Mouse (Mus musculus) liver, postnatal 0 days (tissue): ENCODE results near the gene Heatr5a. TPM values are rescaled to one million over a fixed set of nuclear protein-coding genes. Genes with fewer than 3 reads are reported as not detected.

Source experiments
- ATAC-seq: fragments of 200-750 bp; cut with Nextera tagmentation; 2 replicates; pipeline ENCODE4 v1.8.0; 2017; ENCODE audit warnings: mild to moderate bottlenecking, moderate library complexity
- DNase-seq: peaks from one replicate; pipeline ENCODE4 v3.0.0-alpha.2; 2016
- H3K27ac ChIP-seq: fragments of 300-500 bp; sonication (generic); 2 replicates; pipeline ENCODE4 v1.5.1; 2014; ENCODE audit warnings: antibody characterized with exemption, moderate library complexity, mild to moderate bottlenecking, low read depth
- H3K27me3 ChIP-seq: fragments of 300-500 bp; sonication (generic); 2 replicates; pipeline ENCODE4 v1.6.1; 2014; ENCODE audit warnings: low read length, control low read depth, mixed read lengths; ENCODE audit not compliant: insufficient read depth
- H3K36me3 ChIP-seq: fragments of 300-500 bp; sonication (generic); replicated peaks from 2 replicates; pipeline ENCODE4 v1.6.1; 2014; ENCODE audit warnings: mild to moderate bottlenecking, control low read depth, low read length, moderate library complexity, mixed read lengths; ENCODE audit not compliant: insufficient read depth
- H3K4me1 ChIP-seq: fragments of 300-500 bp; sonication (generic); 2 replicates; pipeline ENCODE4 v1.6.1; 2014; ENCODE audit warnings: antibody characterized with exemption, mild to moderate bottlenecking, control low read depth; ENCODE audit not compliant: insufficient read depth
- H3K4me2 ChIP-seq: fragments of 300-500 bp; sonication (generic); 2 replicates; pipeline ENCODE4 v1.6.1; 2014; ENCODE audit warnings: low read depth, mild to moderate bottlenecking, low read length, moderate library complexity, mixed read lengths
- H3K4me3 ChIP-seq: fragments of 300-500 bp; sonication (generic); 2 replicates; pipeline ENCODE4 v1.5.1; 2014; ENCODE audit warnings: low read depth, low read length
- H3K9ac ChIP-seq: fragments of 300-500 bp; sonication (generic); replicated peaks from 2 replicates; pipeline ENCODE4 v1.6.1; 2014; ENCODE audit warnings: mild to moderate bottlenecking, moderate library complexity
- H3K9me3 ChIP-seq: fragments of 300-500 bp; sonication (generic); 2 replicates; pipeline ENCODE4 v1.6.1; 2016; ENCODE audit warnings: mild to moderate bottlenecking, control low read depth, low read length, mixed read lengths
- CTCF ChIP-seq: sonication (generic); IDR thresholded peaks from 2 replicates; pipeline ENCODE4 v1.5.1; 2016; ENCODE audit warnings: antibody characterized with exemption, low read depth
- EP300 ChIP-seq: IDR thresholded peaks from 2 replicates; pipeline ENCODE4 v1.6.1; 2016; ENCODE audit warnings: antibody characterized with exemption, low read depth, mild to moderate bottlenecking
- WGBS: fragments of 180-500 bp; shearing (Covaris S2); extraction: QIAGEN DNeasy Blood & Tissue Kit; methylation state at CpG from one replicate; pipeline ENCODE4 v1.1.7; 2014; ENCODE audit not compliant: insufficient replicate concordance; 5-methylcytosine and 5-hydroxymethylcytosine counted together
- polyA plus RNA-seq: library from polyadenylated mRNA; unstranded; fragments of >200 nt; fragmentation: Nextera tagmentation; extraction: Ambion mirVana; gene quantifications from 2 replicates; pipeline ENCODE4 v1.2.1, GENCODE M21; 2015

Gene Heatr5a
- polyA plus RNA-seq, 1 experiment from 2014 or later, result 2.6 TPM

- H3K4me2 ChIP-seq, result no peak overlapping the region
- no peak overlapping the region for H3K27ac ChIP-seq
- H3K36me3 ChIP-seq, result peaks cover 24% of the 10 kb centered on the region
- H3K9me3 ChIP-seq, result no peaks in the 10 kb centered on the region
- no peak overlapping the region for H3K4me3 ChIP-seq
- H3K27me3 ChIP-seq, result no peaks in the 10 kb centered on the region
- H3K4me1 ChIP-seq, result no peaks in the 10 kb centered on the region
- no peak overlapping the region for H3K9ac ChIP-seq
- ATAC-seq, result no peak
- TF ChIP-seq EP300 (no peak), CTCF (no peak)
- 80% methylated on average over 1 of the region's 1 CpGs for WGBS
- DNase-seq, result no peak
Observed at GRCm38 (mm10) chr12:51995738-51996536, 24.8 kb upstream of the Heatr5a start.

DNA sequence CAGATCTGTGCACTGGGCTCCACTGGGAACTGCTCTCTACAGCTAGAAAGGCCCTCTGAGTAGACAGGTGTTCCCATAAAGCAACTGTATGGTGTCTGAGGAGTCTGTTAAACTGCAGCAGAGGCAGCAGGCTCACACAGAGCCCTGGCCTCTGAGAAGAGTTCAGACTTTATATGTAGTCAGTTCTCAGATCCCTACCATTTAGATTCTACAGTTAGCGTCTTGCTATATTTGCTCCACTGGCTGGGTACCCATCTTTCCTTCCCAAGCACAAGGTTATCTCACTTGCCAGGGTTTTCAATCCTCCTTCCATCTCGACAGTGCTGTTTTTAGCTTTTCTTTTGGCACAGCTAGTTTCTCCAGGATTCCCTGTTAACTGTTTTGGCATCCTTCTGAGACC is 19.5 kb upstream of the Heatr5a start:
- H3K9me3 ChIP-seq, result no peaks in the 10 kb centered on the region
- TF ChIP-seq EP300, result no peak
- TF ChIP-seq CTCF, result no peak
- H3K27ac ChIP-seq, result no peak overlapping the region
- 0 out of 2 replicates have a peak, but pooled peaks cover 5% of the 10 kb centered on the region for H3K36me3 ChIP-seq
- H3K4me1 ChIP-seq, result no peaks in the 10 kb centered on the region
- H3K9ac ChIP-seq, result no peak overlapping the region
- no peak overlapping the region for H3K4me2 ChIP-seq
- ATAC-seq (no peak), DNase-seq (no peak)
- H3K27me3 ChIP-seq, result no peaks in the 10 kb centered on the region
- no peak overlapping the region for H3K4me3 ChIP-seq
- 76% methylated on average over 2 of the region's 2 CpGs for WGBS

DNA sequence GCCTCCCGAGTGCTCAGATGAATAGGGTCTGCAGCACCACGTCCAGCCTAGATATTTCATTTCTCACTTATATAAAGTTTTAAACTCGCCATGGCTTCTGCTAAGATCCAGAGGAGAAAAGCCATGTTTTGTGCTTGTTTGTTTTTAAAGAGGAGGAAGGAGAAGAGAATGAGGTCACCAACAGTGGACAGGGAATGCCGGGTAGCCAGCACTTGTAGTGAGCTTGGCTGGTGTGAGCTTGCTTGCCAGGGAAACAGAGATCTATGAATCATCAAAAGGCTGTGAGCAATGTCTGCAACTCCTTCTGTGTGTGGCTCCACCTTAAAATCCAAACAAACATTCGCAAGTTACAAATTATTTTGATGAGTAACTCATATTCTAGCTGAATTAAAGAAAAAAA is 17.4 kb upstream of the Heatr5a start:
- no peaks in the 10 kb centered on the region for H3K9me3 ChIP-seq
- WGBS, result 76% methylated on average over 5 of the region's 5 CpGs
- no peak overlapping the region for H3K4me3 ChIP-seq
- H3K27ac ChIP-seq, result no peak overlapping the region
- DNase-seq (no peak), ATAC-seq (no peak)
- H3K27me3 ChIP-seq, result no peaks in the 10 kb centered on the region
- H3K4me1 ChIP-seq, result no peaks in the 10 kb centered on the region
- H3K9ac ChIP-seq, result no peak overlapping the region
- no peak overlapping the region for H3K4me2 ChIP-seq
- 0 out of 2 replicates have a peak, but pooled peaks cover 5% of the 10 kb centered on the region for H3K36me3 ChIP-seq
- TF ChIP-seq CTCF (no peak), EP300 (no peak)

DNA sequence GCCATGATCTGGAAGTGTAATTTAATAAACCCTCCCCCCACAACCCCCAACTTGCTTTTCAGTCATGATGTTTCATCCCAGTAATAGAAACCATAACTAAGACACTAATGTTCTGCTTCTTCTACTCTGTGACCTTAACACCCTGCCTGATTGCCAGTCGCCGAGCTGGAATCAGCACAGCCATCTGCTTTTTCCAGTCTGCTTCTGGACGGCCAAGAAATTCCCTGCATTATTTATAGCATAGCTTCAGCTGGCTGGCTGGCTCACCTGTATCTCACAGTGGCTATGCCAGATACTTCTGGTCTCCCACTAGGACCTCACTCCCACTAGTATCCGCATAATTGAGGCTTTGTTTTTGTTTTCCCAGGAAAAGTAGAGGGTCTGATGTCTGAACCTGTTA is 14.7 kb upstream of the Heatr5a start:
- no peak overlapping the region for H3K4me3 ChIP-seq
- no peak for TF ChIP-seq CTCF
- no peak for TF ChIP-seq EP300
- DNase-seq (no peak), ATAC-seq (no peak)
- no peaks in the 10 kb centered on the region for H3K27me3 ChIP-seq
- 55% methylated on average over 4 of the region's 4 CpGs for WGBS
- H3K27ac ChIP-seq, result no peak overlapping the region
- 0 out of 2 replicates have a peak, but pooled peaks cover 2% of the 10 kb centered on the region for H3K36me3 ChIP-seq
- no peaks in the 10 kb centered on the region for H3K9me3 ChIP-seq
- no peak overlapping the region for H3K9ac ChIP-seq
- H3K4me2 ChIP-seq, result no peak overlapping the region
- H3K4me1 ChIP-seq, result no peaks in the 10 kb centered on the region

- Histone ChIP-seq H3K4me1 (no peaks in the 10 kb centered on the region), H3K4me3 (no peak overlapping the region), H3K36me3 (0 out of 2 replicates have a peak, but pooled peaks cover 2% of the 10 kb centered on the region), H3K9me3 (no peaks in the 10 kb centered on the region), H3K27me3 (no peaks in the 10 kb centered on the region), H3K27ac (no peak overlapping the region), H3K4me2 (no peak overlapping the region), H3K9ac (no peak overlapping the region)
- 58% methylated on average over 3 of the region's 3 CpGs for WGBS
- DNase-seq, result no peak
- TF ChIP-seq EP300 (no peak), CTCF (no peak)
- no peak for ATAC-seq
Observed at GRCm38 (mm10) chr12:51985163-51985748, 14.1 kb upstream of the Heatr5a start.

DNA sequence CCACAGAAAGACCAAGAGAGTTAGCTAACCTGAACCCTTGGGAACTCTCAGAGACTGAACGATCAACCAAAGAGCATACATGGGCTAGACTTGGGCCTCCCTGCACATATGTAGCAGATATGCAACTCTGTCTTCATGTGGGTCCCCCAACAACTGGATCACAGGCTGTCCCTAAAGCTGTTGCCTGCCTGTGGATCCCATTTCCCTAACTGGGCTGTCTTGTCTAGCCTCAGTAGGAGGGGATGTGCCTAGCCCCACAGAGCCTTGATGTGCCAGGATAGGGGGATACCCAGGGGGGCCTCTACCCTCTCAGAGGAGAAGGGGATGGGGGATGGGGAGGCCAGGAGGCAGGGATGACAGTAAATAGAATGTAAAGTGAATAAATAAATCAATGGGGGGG is 12.5 kb upstream of the Heatr5a start:
- no peaks in the 10 kb centered on the region for H3K4me1 ChIP-seq
- WGBS, result 87% methylated on average over 1 of the region's 1 CpGs
- DNase-seq, result no peak
- H3K4me2 ChIP-seq, result no peak overlapping the region
- no peak overlapping the region for H3K9ac ChIP-seq
- H3K4me3 ChIP-seq, result no peak overlapping the region
- no peak for ATAC-seq
- no peak overlapping the region for H3K27ac ChIP-seq
- H3K9me3 ChIP-seq, result no peaks in the 10 kb centered on the region
- H3K36me3 ChIP-seq, result 0 out of 2 replicates have a peak, but pooled peaks cover 2% of the 10 kb centered on the region
- H3K27me3 ChIP-seq, result no peaks in the 10 kb centered on the region
- TF ChIP-seq EP300 (no peak), CTCF (no peak)
